Mouse (Mus musculus) hindlimb bud, embryonic 11.5 days (tissue): ENCODE measurements at regions not wholly inside any gene's neighbourhood (a gene's known extent, or its start where the extent isn't known, plus 50 kb on each side); places are given as distances from the start of the nearest gene placed in this dataset.

Source experiments
- DNase-seq: peaks from one replicate; pipeline ENCODE4 v3.0.0-alpha.2; 2012; ENCODE audit warnings: low read depth, low spot score; ENCODE audit errors: extremely low spot score

GRCm38 (mm10) chr16:86389063-86389723 is 487.6 kb upstream of the Adamts5 start:
- no peak for DNase-seq

- no peak for DNase-seq
These were observed 486.5 kb upstream of the Adamts5 start for GRCm38 (mm10) chr16:86388128-86388527.

DNA sequence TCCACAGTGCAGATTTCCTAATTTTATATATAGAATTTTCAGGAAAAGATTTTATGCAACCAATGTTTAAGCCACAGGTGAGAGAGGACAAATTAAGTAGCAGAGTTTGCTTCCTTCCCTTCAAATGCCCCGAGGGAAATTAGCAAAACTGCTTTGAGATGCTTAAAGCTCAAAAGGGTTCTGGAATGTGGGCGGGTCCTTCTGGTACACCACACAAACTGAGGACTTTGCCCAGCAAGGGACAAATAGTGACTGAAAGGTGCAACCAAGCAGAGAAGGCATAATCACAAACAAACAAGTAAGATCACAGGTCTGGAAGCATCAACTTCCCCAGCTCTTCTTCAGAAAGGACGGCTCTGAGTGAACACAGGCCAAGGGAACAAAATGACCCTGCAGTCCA is 476.4 kb upstream of the Adamts5 start:
- no peak for DNase-seq

DNA sequence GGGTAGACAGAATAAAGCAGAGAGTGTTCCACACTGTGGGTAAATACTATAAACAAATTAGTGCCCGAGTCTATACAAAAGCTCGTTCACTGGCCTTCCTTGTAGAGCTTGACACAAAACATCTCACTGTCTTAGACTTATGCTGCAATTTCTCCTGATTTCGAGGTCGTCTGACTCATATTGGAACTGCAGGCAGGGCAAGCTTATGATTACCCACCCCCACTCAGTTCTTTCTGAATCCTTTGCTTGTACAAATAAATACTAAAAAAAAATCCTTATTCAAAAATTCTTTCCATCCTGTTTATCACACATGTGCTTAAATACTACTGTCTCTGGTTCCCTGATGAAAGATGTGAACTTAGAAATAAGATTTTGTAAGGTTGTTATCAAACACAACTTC is 470.0 kb upstream of the Adamts5 start:
- no peak for DNase-seq

GRCm38 (mm10) chr16:86368449-86368848 is 466.8 kb upstream of the Adamts5 start:
- no peak for DNase-seq

DNA sequence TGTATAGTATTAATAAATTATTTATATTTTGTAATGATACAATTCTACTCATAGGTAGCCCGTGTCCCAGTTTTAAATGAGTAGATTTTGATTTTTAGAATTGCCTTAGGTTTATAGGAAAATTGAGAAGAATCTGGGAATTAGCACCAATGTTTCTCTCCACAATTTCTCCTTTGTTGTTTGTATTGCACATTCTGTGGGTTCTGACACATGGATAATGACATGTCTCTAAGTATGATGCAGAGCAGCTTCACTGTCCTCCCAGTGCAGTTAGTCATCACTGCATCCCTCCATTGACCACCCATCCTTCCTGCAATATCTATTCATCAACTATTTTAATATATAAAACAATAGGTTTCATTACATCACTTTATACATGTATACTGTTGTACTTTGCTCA is 464.6 kb upstream of the Adamts5 start:
- no peak for DNase-seq

DNA sequence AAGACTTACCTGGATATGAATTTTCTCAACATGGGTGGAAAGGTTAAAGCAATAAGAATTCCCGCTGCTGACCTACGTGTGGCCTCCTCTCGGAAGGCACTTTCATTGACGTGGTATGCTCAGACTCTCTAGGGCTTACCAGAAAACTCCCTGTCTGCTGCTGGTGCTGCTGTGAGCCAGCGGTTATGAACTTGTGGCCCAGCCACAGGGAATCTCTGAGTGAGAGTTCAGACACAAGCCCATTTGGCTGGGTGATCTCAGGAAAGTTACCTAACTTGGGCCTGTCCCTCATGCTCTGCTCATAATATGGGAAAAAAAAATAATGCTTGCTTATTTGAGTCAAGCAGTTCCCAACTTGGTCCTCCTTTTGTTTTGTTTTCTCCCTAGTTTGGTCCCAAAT is 459.5 kb upstream of the Adamts5 start:
- DNase-seq = no peak

GRCm38 (mm10) chr16:86355036-86355435 is 453.4 kb upstream of the Adamts5 start:
- DNase-seq = no peak

DNA sequence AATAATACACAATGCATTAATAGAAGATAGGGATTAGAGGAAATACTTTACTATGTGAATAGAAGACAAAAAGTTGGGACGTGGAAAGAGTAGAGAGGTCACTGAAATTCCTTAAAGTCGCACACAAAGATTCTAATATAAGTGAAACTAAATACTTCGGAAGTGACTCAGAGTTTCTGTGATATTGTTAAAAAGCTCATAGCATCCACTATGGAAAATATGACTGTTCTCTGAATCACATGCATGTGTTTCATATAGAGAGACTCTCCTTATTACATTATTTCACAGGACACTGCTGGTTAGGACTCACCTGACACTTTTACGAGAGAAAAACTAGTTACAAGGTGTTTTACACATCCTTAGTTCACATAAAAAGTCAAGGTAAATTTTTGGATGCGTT is 446.1 kb upstream of the Adamts5 start:
- no peak for DNase-seq

GRCm38 (mm10) chr16:86346916-86347315 is 445.3 kb upstream of the Adamts5 start:
- no peak for DNase-seq

DNA sequence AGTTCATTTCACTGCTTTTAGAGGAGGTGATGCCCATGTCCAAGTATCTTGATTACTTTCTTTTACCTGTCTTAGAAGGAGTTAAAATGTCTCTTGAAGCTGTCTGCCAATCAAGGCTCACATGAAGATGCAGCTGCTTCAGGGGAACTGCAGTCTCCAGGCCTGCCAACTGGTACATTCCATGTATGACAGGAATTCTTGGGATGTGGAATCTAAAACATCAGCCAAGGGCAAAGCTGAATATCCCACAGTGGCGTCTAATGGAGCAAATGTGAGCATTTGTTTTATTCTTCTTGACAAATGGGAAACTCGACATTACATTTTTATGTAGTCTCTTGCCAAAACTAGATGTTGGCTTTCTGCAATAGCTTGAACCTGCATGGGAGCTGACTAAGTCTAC is 438.7 kb upstream of the Adamts5 start:
- DNase-seq = no peak

- no peak for DNase-seq
These were observed 423.8 kb upstream of the Adamts5 start for GRCm38 (mm10) chr16:86325406-86325805.

DNA sequence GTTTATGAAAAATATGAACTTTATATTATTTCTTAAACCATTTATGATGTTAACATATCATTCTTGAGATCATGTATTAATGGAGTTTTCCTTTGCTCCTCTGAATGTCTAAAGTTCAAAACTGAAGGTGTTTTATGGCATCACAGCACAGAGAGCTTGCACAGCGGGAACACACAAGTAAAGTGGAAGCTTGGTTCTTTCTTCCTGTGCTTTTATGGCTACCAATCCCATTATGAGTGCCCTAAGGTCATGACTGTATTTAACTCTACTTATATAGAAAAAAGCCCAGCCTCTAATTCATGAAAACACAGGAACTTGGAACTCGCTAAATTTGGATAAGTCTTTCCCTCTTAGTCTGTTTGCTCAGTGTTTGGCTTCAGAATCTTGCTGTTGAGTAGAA is 417.3 kb upstream of the Adamts5 start:
- peak; percentile 42 for DNase-seq

DNA sequence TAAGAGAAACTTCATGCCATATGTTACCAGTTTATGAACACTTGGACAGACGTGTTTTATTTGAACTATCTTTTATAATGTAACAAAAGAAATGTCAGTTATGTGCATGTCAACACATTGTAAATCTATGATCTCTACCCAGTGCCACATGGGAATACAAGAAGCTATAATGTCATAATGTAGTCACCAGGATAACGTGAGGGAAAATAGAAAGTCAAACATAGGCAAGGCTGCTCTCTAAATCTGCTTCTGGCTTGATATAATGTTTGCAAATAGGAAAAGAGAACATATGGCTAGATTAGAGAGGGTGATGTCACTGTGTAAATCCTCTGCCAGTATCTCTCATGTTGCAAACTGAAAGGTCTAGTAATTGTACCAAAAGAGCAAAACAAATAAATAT is 408.1 kb upstream of the Adamts5 start:
- DNase-seq = no peak

- DNase-seq = no peak
These were observed 402.2 kb upstream of the Adamts5 start for GRCm38 (mm10) chr16:86303869-86304268.

DNA sequence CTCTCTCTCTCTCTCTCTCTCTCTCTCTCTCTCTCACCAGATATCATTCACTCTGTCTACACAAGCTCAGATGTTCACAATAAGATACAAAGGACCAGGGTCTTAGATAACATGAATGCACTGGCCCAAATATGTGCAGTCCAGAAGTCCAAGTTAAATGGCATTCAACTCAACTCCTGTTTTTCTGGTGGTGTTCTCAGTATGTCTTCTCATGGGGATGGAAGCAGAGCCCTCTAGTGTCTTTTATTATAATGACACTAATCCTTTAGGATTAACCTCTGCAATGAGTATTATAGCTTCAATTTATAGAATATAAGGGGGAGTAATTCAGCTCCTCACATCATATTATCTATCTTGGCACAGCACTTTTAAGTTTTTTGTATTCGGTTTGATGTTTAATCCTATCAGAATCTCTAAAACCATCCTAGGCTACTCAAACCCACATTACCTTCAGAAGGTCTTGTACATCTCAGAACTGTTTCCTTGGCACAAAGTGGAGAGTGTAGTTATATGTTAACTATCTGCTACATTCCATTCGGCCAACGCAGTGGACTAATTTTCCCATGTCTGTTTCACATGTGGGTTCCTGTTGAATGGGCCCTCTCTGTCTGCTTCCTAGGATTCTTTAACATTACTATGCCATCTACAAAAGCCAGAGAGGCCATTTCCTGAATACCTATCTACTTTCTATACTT is 401.0 kb upstream of the Adamts5 start:
- no peak for DNase-seq

DNA sequence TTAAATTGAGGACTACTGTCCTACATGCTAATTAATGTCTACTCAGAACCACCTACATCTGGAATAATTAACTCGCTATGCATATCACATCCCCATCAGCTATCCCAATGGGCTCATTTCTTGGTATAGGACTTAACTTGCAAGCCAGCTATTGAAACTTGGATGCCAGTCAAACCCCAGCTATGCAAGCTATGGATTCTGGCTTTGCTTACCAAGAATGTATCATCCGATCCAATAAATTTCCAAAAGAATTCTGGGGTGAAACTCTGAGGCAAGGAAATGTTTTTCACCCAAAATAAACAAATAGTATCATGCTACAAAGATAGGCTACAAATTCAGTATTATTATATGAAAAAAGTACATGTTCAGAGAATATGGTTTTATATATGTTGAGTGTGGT is 392.8 kb upstream of the Adamts5 start:
- no peak for DNase-seq

- no peak for DNase-seq
These were observed 379.7 kb upstream of the Adamts5 start for GRCm38 (mm10) chr16:86281326-86281725.

DNA sequence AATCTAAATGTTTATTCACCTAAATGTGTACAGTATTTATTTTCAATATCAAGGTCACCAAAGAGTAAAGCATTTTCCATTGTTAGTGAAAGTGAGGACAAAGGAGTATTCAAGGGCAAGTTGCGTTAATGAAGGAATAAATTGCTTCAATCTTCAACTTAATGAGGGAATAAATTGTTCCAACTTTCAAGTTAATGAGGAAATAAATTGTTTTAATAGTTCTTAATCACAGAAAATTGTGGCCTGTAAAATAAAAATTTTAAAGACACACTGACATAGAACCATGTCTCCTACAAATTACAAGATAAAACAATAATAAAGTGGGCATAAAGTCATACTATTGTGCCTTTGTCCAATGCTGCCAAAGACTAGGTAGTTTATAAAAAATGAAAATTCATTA is 375.4 kb upstream of the Adamts5 start:
- DNase-seq = no peak

DNA sequence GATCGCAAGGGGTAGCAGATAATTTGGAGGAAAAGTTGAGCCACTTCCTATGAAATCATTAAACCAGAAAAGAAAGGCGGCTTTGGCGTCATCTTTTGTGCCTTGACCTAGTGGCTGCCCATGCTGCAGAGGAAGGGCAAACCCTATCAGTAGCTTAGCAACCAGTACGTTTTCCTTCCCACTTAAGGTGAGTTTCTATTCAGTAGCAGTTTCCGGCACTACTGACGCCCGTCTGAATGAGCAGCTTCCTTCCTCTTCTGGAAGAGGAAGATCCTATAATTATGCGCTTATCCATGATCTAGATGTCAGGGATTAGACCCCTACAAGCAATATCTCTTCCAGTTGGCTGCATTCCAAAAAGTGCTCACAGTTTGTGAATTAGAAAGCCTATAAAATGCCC is 360.0 kb upstream of the Adamts5 start:
- no peak for DNase-seq

GRCm38 (mm10) chr16:86252630-86253029 is 351.0 kb upstream of the Adamts5 start:
- no peak for DNase-seq

- DNase-seq = no peak
These were observed 348.4 kb upstream of the Adamts5 start for GRCm38 (mm10) chr16:86250021-86250420.

GRCm38 (mm10) chr16:86244191-86244590 is 342.6 kb upstream of the Adamts5 start:
- DNase-seq = no peak
